In the genomic region with DNA sequence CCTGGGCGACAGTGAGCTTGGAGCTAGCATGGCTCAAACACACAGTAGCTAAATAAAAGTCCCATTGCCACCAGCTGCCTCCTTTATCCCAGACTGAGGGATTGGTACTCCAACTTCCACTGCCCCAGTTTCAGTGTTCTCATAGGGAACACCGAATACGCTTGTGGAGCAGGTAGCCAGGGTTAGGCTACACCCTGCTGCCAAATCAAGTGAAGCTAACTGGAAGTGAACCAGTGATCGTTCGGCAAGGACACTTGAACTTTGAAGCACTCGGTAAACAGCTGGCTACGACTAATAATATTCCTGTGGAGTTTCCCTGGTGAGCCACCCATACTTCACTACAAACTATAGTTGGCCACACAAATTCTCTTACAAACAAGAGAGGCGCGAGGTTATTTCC, we compare ENCODE assay signal across 8 mouse cellular contexts. TPM values are rescaled to one million over a fixed set of nuclear protein-coding genes. Genes with fewer than 3 reads are reported as not detected.
DNase-seq lines count a peak whose midpoint lies in the region; ATAC-seq and TF ChIP-seq lines count a peak whose summit lies in the region.

No protein-coding gene starts in this region.

- no peaks in the 10 kb centered on the region for H3K9me3 ChIP-seq in ES-E14 (ENCODE audit: control insufficient read depth, insufficient read depth, low read depth, low read length)
- no peaks in the 10 kb centered on the region for H3K9me3 ChIP-seq in intestine, embryonic 15.5 days
- H3K9me3 ChIP-seq in lung, postnatal 0 days (ENCODE audit: low read length) = no peaks in the 10 kb centered on the region

- in situ Hi-C loops in ES-E14 (cut with MboI; ENCODE audit: low sequenced_read_pairs in 2 of 2, unreplicated experiment in 2 of 2) = no loop called here

- WGBS in intestine, embryonic 15.5 days = 66% methylated on average over 9 of the region's 9 CpGs
- 50% methylated on average over 9 of the region's 9 CpGs for WGBS in lung, postnatal 0 days

- ATAC-seq in intestine, embryonic 15.5 days = no peak
- ATAC-seq in lung, postnatal 0 days = no peak

- TF ChIP-seq POLR2A in cortical plate, adult 2 months (IDR thresholded peaks at IDR 0.05; ENCODE audit: extremely low read depth, insufficient read depth, low read length) = no peak

- no peak for TF ChIP-seq EP300 in lung, postnatal 0 days (IDR thresholded peaks at IDR 0.05)

- H3K27me3 ChIP-seq in intestine, embryonic 15.5 days (replicated peaks) = no peaks in the 10 kb centered on the region
- no peaks in the 10 kb centered on the region for H3K27me3 ChIP-seq in lung, postnatal 0 days (replicated peaks; ENCODE audit: insufficient read depth, low read length)

- no peak for TF ChIP-seq CTCF in cortical plate, adult 2 months (IDR thresholded peaks at IDR 0.05; ENCODE audit: extremely low read depth, insufficient read depth, low read length)
- no peak for TF ChIP-seq CTCF in lung, postnatal 0 days (IDR thresholded peaks at IDR 0.05)

- peak overlapping the region; percentile 38; the same call in 1 of the 2 replicates for H3K9ac ChIP-seq in ES-E14 (ENCODE audit: insufficient read depth, low read depth, low read length, poor library complexity, severe bottlenecking)
- 0 out of 2 replicates have a peak overlapping the region, but pooled peaks have one; percentile 90 for H3K9ac ChIP-seq in intestine, embryonic 15.5 days
- peak overlapping the region; percentile 79; the same call in 1 of the 2 replicates for H3K9ac ChIP-seq in lung, postnatal 0 days (replicated peaks; ENCODE audit: low read depth)

- H3K36me3 ChIP-seq in ES-E14 (ENCODE audit: control insufficient read depth, insufficient read depth, low read length, poor library complexity, severe bottlenecking) = peaks cover 2% of the 10 kb centered on the region
- no peaks in the 10 kb centered on the region for H3K36me3 ChIP-seq in intestine, embryonic 15.5 days
- no peaks in the 10 kb centered on the region for H3K36me3 ChIP-seq in lung, postnatal 0 days (ENCODE audit: insufficient read depth, low read length)

- DNase-seq in ES-E14 (ENCODE audit: low read depth, low spot score) = no peak
- DNase-seq in lung, postnatal 0 days (ENCODE audit: low spot score) = peak; percentile 69
- no peak for DNase-seq in right cerebral cortex, postnatal 25 days
- DNase-seq in frontal cortex, postnatal 14 days (ENCODE audit: low spot score in 2 of 2) = no peak
- DNase-seq in frontal cortex, postnatal 36 days (ENCODE audit: low spot score in 2 of 2) = no peak
- DNase-seq in right cerebral cortex, postnatal 10 days (ENCODE audit: low spot score in 2 of 2) = no peak

- H3K4me3 ChIP-seq in ES-E14 (ENCODE audit: insufficient read depth in 1 of 2, low read depth in 1 of 2, low read length in 2 of 2, poor library complexity in 1 of 2, severe bottlenecking in 1 of 2) = peak overlapping the region; percentile 87 to 96
- H3K4me3 ChIP-seq in cortical plate, adult 2 months (ENCODE audit: insufficient read depth, low read length) = peak overlapping the region; percentile 89; the same call in 1 of the 2 replicates
- H3K4me3 ChIP-seq in intestine, embryonic 15.5 days (replicated peaks) = peak overlapping the region; percentile 97; the same call in 1 of the 2 replicates
- peak overlapping the region; percentile 82; the same call in 1 of the 2 replicates for H3K4me3 ChIP-seq in lung, postnatal 0 days (ENCODE audit: low read depth, low read length)

- H3K4me1 ChIP-seq in ES-E14 (ENCODE audit: control insufficient read depth in 2 of 2, insufficient read depth in 2 of 2, low read length in 2 of 2, poor library complexity in 1 of 2) = peaks cover 5 to 8% of the 10 kb centered on the region in 2 experiments; a peak in 2 of 4 replicates
- H3K4me1 ChIP-seq in cortical plate, adult 2 months (ENCODE audit: control insufficient read depth, insufficient read depth, low read length) = peaks cover 13% of the 10 kb centered on the region
- H3K4me1 ChIP-seq in intestine, embryonic 15.5 days (replicated peaks) = no peaks in the 10 kb centered on the region; the same call in 1 of the 2 replicates
- peaks cover 17% of the 10 kb centered on the region; the same call in 1 of the 2 replicates for H3K4me1 ChIP-seq in lung, postnatal 0 days (ENCODE audit: insufficient read depth, low read depth, low read length)

- H3K4me2 ChIP-seq in intestine, embryonic 15.5 days (replicated peaks) = peak overlapping the region; percentile 81
- peak overlapping the region; percentile 90 for H3K4me2 ChIP-seq in lung, postnatal 0 days (replicated peaks; ENCODE audit: low read depth, low read length)

- no peak overlapping the region for H3K27ac ChIP-seq in ES-E14 (ENCODE audit: insufficient read depth, low read depth, low read length, poor library complexity, severe bottlenecking)
- no peak overlapping the region for H3K27ac ChIP-seq in cortical plate, adult 2 months (ENCODE audit: insufficient read depth, low read length)
- H3K27ac ChIP-seq in intestine, embryonic 15.5 days = no peak overlapping the region
- peak overlapping the region; percentile 80; the same call in 1 of the 2 replicates for H3K27ac ChIP-seq in lung, postnatal 0 days (ENCODE audit: low read length)

TF ChIP-seq in ES-E14, 5 proteins besides CTCF, POLR2A, EP300 and RAD21:
- no peak for TF ChIP-seq CHD2 (IDR thresholded peaks at IDR 0.05; ENCODE audit: low read depth, low read length)

RNA-seq across cellular contexts. Expression of a gene that starts 1.6 kb away (rescaled TPM):
- 12.9 and 15.3 TPM in 2 replicates for total RNA-seq in ES-E14 (2012; rRNA removed)
- polyA plus RNA-seq in cortical plate, adult 2 months (2012; rRNA removed) = 20.2 and 21.5 TPM in 2 replicates
- 33.4 and 34.3 TPM in 2 replicates for polyA plus RNA-seq in intestine, embryonic 15.5 days (2015; fragmentation: Nextera tagmentation; extraction: Ambion mirVana)
- polyA plus RNA-seq in lung, postnatal 0 days (2015; fragmentation: Nextera tagmentation; extraction: Ambion mirVana) = 40.6 and 43.8 TPM in 2 replicates

Comparison
In these comparisons a context has a peak if more than half of its experiments do, and no peak if none do; other contexts are left out.
1. H3K9ac ChIP-seq: peak in every context shown above with its lines; median percentile 90 in intestine, embryonic 15.5 days; 79 in lung, postnatal 0 days; 38 in ES-E14.